Mouse (Mus musculus) left cerebral cortex, postnatal 25 days (tissue): ENCODE results near the gene Sox18. TPM values are rescaled to one million over a fixed set of nuclear protein-coding genes. Genes with fewer than 3 reads are reported as not detected.

ENCODE experiments used
- DNase-seq, 2 experiments: peaks; one replicate each; pipeline ENCODE4 v3.0.0; 2022; ENCODE audit warnings: low spot score in 2 of 2, mixed read lengths in 1 of 2
- intact Hi-C: fragments of 180-260 bp; cut with DNase I; formaldehyde crosslinking; loops from one replicate; pipeline ENCODE4 v1.15.1; 2025
- total RNA-seq, 2 experiments: library from RNA; stranded (reverse); gene quantifications; 2 replicates each; pipeline ENCODE4 v1.2.3; 2021

Sox18 gene
- total RNA-seq, 2 experiments from 2014 or later, result 10.9 to 11.4 TPM

DNA sequence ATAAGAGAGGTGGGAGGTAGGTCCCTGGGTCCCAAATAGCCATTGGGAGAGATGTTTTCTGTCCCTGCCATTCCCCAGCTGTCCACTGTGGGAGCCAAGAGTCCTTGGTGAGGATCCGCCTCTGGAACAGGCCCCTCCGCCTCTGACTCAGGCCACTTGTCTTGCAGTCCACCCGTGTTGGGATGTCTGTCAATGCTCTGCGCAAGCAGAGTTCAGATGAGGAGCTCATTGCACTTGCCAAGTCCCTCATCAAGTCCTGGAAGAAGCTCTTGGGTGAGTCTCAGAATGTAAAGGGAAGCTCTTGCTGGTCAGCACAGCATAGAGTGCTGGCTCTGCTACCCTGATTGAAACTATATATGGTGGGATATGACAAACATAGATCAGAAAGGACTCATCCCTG is 11.9 kb upstream of the Sox18 start:
- no peak for DNase-seq
- intact Hi-C loops, result no loop called here

DNA sequence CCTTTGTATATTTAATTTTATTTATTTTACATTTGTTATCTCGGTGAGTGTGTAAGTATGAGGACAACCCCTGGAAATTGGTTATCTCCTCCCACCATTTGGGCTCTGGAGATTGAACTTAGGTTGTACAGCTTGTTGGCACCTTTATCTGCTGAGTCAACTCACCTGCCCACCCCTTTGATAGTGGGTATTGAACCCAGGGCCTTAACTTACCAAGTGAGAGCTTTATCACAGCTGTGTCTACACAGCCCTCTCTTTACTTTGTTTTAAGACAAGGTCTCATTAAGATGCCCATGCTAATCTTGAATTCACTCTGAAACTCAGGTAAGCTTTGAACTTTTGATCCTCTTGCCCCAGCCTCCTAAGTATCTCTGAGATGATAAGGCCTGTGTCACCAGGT is 10.5 kb upstream of the Sox18 start:
- no peak for DNase-seq
- intact Hi-C loops, result loop anchor here (2.0 kb wide), 1 partner anchor 81 kb away; no protein-coding TSS in a partner anchor

DNA sequence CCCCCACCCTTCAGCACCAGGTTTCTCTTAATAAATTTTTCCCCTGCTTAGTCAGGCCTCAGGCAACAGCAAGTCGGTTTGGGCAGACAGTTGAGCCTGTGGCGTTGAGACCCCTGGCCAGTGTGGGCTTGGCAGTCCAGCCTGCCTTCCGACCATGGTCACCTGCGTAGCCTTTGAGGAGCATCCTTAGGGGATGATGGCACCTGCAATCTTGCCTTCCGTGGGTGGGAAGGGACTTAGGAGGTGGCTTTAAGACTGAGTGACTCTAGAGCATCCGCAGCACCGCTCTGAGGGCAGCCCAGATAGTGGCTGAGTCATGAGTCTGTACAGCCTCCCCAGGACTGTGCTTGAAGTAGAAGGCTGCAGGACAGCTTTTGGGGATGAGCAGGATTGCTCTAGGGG is 9.3 kb upstream of the Sox18 start:
- intact Hi-C loops, result loop anchor here (2.0 kb wide), 1 partner anchor 80 kb away; no protein-coding TSS in a partner anchor
- DNase-seq, result peak in 1 of 2 experiments; percentile 58

DNA sequence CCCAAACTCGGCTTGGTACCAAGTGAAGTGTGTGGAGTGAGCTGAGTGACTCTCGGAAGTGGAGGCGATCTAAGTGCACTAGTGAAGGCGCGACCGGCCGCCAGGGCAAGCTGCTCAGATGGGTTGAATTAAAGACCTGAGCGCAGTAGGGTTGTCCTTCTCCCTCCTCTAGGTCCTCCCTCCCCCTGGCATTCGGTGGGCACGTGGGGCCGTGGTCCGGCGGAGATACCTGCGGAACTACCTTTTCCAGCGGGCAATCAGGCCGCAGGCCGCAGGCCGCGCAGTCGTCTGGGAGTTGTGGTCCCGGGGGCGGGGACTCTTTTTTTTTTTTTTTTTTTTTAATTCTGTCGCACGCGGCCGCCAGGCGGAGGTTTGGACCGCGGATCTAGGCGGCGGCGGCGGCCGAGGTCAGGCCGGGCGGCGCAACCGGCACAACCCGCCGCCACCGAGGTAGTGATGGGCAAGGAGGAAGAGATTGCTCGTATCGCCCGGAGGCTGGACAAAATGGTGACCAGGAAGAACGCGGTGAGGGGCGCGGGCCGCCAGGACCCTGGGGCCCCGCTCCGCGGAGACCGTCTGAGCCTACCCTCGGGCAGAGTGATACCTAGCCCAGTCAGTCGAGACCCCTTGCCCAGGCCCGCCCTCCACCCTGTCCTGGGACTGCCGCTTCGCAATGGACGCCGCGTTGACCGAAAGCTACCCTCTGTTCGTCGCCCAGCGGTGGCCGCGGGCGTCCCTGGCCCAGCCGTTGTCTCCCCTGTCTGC is 8.7 kb upstream of the Sox18 start, which contains the start of gene Tcea2:
Tcea2 (plus strand) TSS at position 360 of the 765 bp plus-strand sequence.
- DNase-seq, result peak; percentile 77 to 78
- intact Hi-C loops, result loop anchor here (2.0 to 10.0 kb wide), 3 partner anchors 21 to 155 kb away; partner anchors contain the start of gene Dnajc5

DNA sequence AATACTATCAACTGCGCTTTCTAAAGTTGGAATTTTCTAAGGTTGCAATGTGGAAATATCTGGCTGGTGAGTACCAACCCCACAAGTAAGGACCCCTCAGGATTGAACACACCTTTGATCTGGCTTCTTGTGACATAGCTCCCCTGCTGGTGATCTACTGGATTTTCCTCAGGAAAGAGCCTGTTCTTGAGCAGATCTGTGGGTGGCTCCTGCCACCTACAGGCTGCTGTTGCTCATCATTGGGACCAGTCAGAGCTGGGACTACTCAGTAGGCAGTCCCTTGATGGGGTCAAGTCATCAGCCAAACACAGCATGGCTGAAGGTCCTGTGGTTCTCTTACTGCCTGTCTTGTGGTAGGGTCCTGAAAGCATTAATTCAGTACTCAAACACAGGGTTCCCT is 7.3 kb upstream of the Sox18 start:
- intact Hi-C loops, result loop anchor here (2.0 to 10.0 kb wide), 2 partner anchors 20 to 154 kb away; partner anchors contain the start of gene Dnajc5

DNA sequence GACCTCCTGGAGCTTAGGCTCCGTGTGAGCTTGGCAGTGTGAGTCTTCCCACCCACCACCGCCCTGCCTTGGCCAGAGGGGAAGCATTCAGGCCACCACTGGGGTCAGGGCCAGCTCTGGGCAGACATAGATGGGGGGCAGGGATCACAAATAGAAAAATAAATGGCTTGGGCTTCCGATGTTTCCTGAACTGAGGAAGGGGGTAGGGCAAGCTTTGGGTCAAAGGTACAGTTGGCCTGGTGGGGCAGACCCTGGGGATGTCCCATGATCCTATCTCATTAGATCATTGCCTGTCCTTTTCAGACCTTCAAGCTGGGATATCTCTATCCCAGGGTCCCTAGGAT is 6.3 kb upstream of the Sox18 start:
- no peak for DNase-seq
- intact Hi-C loops, result loop anchor here (2.0 to 10.0 kb wide), 2 partner anchors 19 to 153 kb away; partner anchors contain the start of gene Dnajc5

More for the DNA sequence above, 7.3 kb upstream of the Sox18 start:
- DNase-seq, result peak; percentile 80 to 88

DNA sequence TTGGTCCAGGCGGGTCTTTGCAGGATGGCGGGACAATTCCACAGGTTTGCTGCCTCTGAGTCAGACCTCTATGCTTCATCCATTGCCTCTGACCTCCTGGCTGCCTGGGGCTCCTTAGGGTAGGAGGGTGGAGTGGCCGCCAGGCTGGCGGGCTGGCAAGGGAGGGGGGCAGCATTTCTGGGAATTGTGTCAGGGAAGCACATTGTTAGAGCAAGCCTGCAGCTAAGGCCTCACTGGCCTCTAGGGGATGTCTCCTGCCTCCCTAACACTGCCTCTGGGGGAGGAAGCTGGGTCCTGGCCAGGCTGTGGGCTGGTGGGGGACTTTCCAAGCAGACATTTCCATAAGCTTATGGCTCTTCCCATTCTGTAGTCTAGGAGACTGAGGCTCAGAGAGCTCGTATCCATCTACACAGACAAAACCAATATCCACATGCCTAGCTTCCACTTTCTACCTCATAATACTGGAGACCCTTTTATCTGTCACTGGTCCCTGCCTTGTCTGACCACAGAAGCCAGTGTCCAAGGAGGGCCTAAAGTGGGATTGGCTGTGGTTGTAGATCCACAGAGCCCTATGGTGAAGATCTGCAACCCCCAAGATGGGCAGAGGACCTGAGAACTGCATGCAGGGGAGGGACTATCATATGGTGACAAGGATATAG is 5.8 kb upstream of the Sox18 start:
- intact Hi-C loops, result loop anchor here (10.0 kb wide), 1 partner anchor 152 kb away; the partner anchor contains the start of gene Dnajc5
- DNase-seq, result no peak

DNA sequence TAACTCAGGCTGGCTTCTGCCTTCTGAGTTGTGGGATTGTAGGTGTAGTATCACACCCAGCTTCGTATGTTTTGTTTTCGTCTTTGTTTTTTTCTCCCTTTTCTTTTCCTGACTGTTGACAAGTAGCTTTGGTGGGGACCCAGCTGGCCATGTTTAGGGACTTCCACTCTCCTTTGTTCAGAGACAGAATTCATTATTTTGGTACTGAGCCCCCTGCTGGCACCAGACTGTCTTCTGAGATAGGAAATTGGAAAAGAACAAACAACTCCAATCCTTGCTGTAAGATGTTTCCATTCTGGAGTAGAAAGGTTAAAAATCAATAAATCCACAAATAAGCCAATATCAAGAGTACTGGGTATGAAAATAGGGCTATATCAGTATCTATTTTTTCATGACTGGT is 5.0 kb upstream of the Sox18 start:
- DNase-seq, result no peak
- intact Hi-C loops, result loop anchor here (10.0 kb wide), 1 partner anchor 152 kb away; the partner anchor contains the start of gene Dnajc5

DNA sequence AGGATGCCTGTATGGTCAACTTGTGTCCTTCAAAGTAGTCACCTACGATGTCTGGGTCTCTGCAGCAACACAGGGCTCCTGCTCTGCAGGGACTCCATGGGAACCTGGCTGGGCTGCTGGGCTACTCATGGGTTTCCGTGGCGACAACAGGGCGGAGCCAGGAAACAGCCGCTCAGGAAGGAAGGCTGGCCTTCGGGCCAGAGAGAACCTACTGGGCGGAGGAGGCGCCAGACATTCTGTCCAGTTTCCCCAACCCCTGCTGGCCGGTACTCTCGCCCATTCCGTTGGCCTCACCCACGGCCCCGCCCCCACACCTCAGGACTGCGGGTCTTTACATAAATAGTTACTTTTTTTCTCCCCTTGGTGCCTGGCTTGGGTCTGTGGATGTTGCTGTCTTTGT is 4.0 kb upstream of the Sox18 start:
- peak in 1 of 2 experiments; percentile 38 for DNase-seq
- intact Hi-C loops, result loop anchor here (10.0 kb wide), 1 partner anchor 151 kb away; the partner anchor contains the start of gene Dnajc5

DNA sequence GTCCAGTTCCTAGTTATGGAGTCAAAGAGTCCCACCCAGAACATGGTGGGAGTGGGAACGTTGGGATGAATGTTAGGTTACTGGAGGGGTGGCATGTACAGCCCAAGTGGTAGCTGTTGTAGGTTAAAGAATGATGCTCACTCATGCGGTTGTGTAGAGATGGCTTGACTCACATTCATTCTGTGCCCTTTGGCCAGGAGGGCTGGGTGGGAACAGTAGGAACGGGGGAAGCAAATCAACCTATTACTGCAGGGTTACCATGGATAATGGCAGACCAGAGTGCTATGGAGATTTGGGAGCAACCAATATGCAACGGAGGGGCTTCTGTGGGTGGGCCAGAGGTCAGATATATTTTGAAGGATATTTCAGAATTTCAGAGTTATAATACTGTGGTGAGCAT is 3.5 kb upstream of the Sox18 start:
- intact Hi-C loops, result loop anchor here (10.0 kb wide), 1 partner anchor 150 kb away; the partner anchor contains the start of gene Dnajc5
- no peak for DNase-seq

DNA sequence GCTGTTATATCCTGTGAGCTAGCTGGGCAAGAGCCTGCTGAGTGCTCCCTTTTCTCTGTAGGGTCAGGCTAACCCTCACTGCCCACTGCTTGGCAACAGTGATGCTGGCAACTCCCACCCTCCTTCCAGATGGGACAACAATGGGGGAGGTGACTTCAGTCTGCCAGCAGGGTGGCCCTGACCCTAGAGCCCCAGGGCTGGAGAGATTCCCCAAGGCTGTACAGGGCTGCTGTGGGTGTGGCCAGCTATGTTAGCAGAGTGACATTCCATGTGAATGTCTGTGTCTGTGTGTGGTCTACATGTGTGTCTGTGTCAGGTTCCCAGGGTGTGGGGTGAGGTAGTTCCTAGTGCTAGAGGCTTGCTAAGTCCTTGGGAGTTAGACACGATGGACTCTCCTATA is 2.1 kb upstream of the Sox18 start:
- intact Hi-C loops, result loop anchor here (10.0 kb wide), 1 partner anchor 149 kb away; the partner anchor contains the start of gene Dnajc5
- DNase-seq, result no peak

DNA sequence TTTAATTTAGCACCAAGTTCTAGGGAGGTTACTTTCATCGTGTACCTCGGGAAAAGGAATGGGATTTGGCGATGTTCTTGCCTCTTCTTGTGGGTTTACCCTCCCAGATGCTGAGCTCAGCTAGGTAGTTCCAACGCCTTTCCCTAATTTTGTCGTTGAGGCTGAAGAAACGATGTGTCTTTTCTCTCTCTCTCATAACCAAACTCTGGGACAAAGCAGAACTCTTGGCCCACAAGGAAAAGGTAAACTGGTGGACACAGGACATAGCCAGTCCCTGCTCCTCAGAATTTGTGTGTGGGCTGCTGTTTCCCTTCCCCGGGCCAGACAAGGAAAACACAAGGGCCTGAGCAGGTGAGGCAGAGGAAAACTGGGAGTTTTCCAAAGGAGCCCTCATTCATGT is 544 bp upstream of the Sox18 start:
- no peak for DNase-seq
- intact Hi-C loops, result loop anchor here (10.0 kb wide), 1 partner anchor 147 kb away; the partner anchor contains the start of gene Dnajc5

DNA sequence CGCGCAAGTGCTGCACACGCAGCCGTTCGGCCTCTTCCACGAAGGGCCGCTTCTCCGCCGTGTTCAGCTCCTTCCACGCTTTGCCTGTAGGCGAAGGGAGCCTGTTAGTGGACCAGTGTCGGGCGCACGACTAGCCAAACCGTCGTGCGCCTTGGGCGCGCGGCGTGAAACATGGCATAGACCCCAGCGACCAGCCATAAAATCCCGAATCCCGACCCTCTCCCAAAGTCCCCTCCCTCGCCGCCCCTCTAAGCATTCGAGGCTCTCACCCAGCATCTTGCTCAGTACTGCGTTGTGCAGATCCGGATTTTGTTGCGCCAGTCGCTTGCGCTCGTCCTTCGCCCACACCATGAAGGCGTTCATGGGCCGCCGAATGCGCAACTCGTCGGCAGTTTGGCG is 528 bp downstream of the Sox18 start:
- no peak for DNase-seq
- intact Hi-C loops, result loop anchor here (10.0 kb wide), 1 partner anchor 146 kb away; the partner anchor contains the start of gene Dnajc5

DNA sequence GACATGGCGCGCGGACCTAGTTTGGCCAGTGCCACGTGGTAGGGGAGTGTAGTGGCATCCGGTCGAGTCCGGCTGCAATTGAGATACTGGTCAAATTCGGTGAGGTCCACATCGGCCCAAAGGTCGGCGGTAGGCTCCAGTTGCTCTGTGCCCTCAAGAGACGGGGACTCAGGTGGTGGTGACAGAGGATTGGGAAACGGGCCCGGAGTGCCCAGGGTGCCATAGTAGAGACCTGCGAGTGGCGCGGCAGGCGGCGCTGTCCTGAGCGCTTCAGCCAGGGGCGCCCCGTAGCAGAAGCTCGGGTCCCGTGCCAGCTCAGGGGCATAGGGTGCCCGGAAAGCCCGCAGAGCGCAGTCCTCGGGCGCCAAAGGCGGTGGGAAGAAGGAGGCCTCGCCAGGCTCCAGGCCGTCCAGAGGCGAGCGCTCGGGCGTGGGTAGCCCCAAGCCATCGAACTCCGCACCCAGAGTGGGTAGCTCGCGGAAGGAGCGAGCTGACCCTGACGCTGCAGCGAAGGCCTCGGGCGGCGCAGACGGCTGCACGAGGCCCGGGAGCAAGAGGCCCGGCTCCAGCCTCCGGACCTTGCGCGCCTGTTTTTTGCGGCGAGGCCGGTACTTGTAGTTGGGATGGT is 1.0 kb downstream of the Sox18 start:
- DNase-seq, result no peak
- intact Hi-C loops, result loop anchor here (10.0 kb wide), 1 partner anchor 146 kb away; the partner anchor contains the start of gene Dnajc5

DNA sequence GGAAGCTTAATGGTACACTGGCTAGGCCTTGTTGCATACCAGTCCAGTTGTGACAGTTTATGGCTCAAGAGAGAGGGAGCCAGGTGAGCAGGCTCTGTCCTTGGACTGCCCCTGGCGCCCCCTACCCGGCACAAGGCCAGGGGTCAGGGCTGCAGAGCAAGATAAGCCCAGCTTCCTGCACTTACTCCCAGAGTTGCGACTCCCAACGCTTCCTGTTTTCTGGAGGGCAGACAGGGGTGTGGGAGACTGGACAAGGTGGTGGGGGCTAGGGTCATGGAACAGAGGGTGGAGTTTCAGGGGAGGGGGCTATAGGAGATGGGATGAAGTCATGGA is 8.2 kb downstream of the Sox18 start:
- intact Hi-C loops, result no loop called here

DNA sequence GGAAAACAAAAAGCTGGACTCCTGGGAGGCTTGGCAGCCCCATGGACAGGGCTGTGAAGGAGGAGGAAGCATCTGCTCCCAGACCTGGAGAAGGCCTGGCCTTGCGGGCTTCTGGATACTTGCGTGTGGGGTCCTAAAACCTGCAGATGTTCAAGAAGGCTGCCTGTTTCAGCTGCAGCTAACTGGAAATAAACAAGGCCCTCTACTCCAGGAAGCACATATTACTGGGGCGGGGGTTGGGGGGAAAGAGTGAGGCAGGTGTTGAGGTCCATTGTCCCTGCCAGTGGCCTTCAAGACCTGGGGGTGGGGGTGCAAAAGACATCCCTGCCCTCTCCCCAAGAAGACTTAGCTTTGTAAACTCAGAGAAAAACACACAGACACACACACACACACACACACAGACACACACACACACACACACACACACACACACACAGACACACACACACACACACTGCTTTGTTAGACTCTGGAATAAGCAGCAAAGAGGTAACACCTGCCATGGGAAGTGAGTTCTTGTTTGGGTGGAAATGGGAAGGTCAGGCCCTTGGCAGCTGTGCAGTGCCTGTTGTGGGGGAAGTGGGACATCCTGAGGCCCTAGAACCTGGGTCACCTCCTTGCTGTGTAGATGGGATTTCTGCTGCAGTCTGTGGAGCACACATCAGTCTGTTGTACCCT is 8.7 kb downstream of the Sox18 start:
- DNase-seq, result no peak
- intact Hi-C loops, result no loop called here

More for the DNA sequence above, 8.2 kb downstream of the Sox18 start:
- DNase-seq, result no peak

DNA sequence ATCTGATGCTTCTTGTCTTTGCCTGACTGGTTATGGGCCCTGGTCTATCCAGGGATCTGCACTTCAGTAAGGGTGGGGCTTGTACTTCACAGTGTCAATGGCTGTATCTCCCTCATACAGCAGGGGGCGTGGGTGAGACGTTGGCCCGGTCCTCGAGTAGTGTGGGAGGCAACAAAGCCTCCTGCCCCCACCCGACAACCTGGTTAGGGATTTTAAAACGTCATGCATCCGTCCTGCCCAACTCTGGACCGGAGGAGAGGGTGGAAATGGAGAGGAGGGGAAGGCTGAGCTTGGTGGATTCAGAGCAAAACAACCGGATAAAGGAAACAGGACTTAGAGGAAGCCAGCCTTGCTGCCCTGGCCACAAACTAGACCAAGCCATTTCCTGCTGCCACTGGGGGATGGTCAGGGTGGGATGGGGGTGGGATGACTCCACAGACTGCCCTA is 11.8 kb downstream of the Sox18 start:
- intact Hi-C loops, result loop anchor here (2.0 to 5.0 kb wide), 2 partner anchors 19 to 48 kb away; no protein-coding TSS in a partner anchor
- peak; percentile 73 to 85 for DNase-seq

DNA sequence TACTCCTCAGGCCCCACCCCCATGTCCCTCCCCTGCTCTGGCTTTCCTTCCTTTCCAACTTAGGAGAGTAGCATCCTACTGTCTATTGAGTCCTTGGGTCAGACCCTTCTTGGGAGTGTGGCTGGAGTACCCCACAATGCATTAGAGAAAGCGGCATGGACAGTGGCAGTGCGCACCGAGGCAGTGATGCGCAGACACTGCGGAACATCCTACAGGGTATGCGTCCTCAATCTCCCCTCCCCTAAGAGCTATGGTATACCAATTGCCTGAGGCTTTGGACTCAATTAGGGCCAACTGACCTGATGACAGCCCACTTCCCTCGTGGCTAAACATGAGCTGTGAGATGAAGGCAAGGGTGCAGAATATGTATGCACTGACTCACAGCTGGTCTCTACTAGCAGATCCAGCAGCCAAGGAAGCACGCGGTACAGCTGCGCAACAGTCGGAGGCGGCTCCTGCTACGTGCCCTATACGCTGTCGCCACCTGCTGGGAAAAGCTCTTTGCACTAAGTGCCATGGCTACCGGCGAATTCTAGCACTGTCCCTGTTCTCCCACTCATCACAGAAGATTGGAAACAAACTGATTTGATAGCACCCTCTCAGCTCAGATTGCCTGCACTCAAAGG is 12.4 kb downstream of the Sox18 start:
- peak; percentile 59 to 77 for DNase-seq
- intact Hi-C loops, result loop anchor here (2.0 to 5.0 kb wide), 2 partner anchors 20 to 48 kb away; no protein-coding TSS in a partner anchor
